Mouse (Mus musculus): ENCODE measurements at regions not wholly inside any gene's neighbourhood (a gene's known extent, or its start where the extent isn't known, plus 50 kb on each side); places are given as distances from the start of the nearest gene placed in this dataset.

- no peak for DNase-seq (ENCODE audit: low spot score)
These were observed 89.1 kb downstream of the Kcnj2 start for GRCm38 (mm10) chr11:111155023-111155422.

GRCm38 (mm10) chr11:111155747-111156146 lies 89.8 kb downstream of the Kcnj2 start:
- DNase-seq (ENCODE audit: low spot score), result no peak

DNA sequence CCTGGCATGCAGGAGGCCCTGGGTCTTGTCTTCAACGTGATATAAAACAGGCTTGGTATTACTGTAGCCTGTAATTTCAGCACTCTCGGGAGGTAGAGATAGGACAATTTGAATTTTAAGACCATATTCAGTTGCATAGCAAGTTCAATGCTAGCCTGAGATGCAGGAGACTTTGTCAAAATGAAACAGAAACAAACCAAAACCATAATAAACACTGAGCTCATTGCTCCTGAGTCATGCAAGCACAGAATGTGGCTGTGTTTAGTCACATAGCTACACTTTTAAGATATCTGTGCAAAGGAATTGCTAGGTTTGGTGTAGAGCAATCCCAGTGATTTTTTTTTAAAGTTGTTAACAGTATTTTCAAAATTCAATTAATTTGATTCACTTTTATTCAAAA lies 93.3 kb downstream of the Kcnj2 start:
- DNase-seq (ENCODE audit: low spot score), result no peak

- no peak for DNase-seq (ENCODE audit: low spot score)
These were observed 98.9 kb downstream of the Kcnj2 start for GRCm38 (mm10) chr11:111164907-111165306.

DNA sequence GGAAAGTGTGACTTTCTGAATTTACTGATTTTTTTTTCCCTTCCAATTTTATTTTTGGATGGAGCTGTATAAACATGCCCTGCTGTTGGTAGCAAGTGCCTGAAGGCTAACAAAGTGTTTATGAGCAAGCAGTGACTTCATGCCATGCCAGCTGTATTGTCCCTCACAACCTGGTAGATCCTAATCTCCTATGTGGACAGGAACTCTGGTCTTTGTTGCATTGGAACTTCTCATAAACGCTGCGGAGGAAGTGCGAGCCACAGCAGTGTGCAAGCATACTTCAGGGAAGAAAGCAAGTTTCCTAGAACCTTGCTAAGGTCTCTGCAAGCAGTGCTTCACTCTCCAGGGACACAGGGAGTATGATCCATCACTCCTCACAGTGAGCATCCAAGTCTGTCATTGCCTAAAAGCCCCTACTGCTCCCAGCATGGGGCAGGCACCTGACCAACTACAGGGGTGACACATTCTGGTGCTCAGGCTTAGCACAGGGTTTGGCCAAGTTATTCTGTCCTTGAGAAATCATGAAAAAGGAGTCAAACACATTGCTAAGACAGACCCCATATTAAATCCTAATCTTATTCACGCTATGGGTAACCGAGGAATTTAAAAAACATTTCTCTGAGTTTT lies 104.3 kb downstream of the Kcnj2 start:
- DNase-seq (ENCODE audit: low spot score), result no peak

- DNase-seq (ENCODE audit: low spot score), result no peak
These were observed 107.6 kb downstream of the Kcnj2 start for GRCm38 (mm10) chr11:111173525-111173924.

DNA sequence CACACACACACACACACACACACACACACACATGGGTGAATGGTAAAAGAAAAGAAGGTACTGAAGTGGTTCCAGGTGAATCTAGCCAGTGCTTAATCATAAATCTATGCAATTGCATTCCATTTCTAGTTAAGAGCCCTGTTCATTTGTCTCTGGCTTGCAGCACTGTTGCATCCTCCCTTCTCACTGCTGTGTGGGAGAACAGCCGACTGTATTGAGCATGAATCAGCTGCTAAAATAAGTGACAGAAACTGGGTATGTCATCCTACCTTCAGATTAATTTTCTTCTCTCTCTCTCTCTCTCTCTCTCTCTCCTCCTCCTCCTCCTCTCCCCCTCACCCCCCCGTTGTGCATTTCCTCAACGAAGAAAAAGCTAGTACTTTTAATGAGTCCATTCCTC lies 109.6 kb downstream of the Kcnj2 start:
- DNase-seq (ENCODE audit: low spot score), result no peak

DNA sequence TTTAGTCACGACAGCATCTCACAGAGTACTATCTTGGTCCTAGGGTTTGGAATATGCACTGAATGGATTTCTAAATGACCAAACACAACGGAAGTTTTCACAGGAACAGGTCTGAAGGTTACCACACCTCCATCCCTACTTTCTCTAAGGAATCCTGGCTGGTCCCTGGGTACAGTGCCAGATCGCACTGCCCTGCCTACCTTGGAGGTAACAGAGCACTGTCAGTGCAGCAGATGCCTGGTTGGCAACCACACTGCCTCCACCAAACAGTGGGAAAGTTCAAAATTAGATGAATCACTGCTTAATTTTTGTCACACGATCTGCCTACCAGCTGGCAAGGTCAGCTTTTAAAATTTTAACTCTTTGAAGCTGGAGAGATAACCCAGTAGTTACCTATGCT lies 111.6 kb downstream of the Kcnj2 start:
- DNase-seq (ENCODE audit: low spot score), result no peak

DNA sequence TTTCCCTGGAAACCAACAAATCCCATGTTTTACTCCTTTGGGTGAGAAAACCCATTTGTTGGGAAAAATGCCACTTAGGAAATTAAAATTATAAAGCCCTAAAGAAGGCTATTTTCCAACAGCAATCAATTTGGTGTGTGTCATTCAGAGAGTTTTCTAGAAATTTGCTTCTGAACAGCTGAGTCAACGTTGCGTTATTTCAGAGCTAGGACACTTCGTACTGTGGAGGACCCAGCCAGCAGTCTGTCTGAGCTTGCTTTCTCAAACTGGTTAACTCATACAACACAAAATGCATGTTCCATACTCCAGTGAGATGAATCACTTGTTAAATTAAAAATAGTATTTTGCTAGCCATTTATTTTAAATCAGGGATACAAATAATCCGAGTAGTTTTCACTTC lies 131.5 kb downstream of the Kcnj2 start:
- DNase-seq (ENCODE audit: low spot score), result no peak

GRCm38 (mm10) chr11:111200512-111200911 lies 134.5 kb downstream of the Kcnj2 start:
- no peak for DNase-seq (ENCODE audit: low spot score)

DNA sequence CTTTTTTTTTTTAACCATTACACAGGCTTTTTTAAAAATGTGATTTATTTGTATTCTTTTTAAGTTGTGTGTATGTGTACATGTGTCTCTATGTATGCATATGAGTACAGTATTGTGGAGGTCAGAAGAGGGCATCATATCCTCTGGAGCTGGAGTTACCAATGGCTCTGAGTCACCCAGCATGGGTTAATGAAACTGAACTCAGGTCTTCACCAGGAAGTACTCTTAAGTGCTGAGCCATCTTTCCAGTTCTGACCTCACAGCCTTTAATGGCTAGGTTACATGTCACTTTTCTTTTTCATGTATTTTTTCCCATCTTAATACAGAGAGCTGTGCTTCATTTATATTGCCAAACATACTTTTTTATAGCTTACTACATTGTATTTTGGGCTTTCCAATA lies 136.8 kb downstream of the Kcnj2 start:
- no peak for DNase-seq (ENCODE audit: low spot score)

GRCm38 (mm10) chr11:111210565-111210964 lies 144.6 kb downstream of the Kcnj2 start:
- no peak for DNase-seq (ENCODE audit: low spot score)

- DNase-seq (ENCODE audit: low spot score), result no peak
These were observed 146.2 kb downstream of the Kcnj2 start for GRCm38 (mm10) chr11:111212038-111212701.

- no peak for DNase-seq (ENCODE audit: low spot score)
These were observed 146.9 kb downstream of the Kcnj2 start for GRCm38 (mm10) chr11:111212702-111213328.

DNA sequence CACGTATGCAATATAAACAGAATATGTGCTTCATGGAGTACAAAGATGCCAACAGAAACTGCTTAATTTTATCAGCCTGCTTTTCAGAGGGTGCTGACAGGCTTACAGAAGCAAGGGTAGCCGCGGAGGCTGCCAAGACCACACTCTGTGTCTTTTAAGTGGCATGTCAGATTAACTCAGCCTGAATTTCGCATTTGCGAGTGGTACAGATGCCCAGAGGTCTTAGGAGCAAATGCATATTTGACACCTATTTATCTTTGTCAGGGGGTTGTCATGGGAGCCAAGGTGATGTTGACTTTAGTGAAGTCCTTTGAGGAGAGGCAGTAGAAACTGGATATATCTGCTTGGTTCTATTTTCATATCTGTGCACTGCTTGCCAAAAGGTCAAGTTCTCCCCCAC lies 149.0 kb downstream of the Kcnj2 start:
- no peak for DNase-seq (ENCODE audit: low spot score)

DNA sequence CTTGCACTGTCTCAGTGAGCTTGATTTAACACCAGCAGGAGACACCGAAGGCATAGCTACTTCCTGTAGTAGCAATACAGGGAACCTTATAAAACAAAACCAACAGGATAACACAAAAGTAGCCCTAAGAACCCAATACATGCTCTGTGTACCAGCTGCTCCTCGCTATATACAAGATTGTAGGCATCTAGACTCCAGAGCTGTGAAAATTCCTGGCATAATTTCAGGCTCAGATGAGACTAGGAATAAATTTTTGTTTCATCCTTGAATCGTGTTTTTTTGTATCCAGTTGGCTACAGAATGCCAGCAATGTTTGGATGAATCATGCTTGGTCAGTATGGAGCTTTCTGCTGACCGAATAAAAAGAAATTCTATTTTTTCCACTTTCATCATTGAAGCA lies 157.9 kb downstream of the Kcnj2 start:
- no peak for DNase-seq (ENCODE audit: low spot score)

- DNase-seq (ENCODE audit: low spot score), result no peak
These were observed 161.3 kb downstream of the Kcnj2 start for GRCm38 (mm10) chr11:111227305-111227704.

DNA sequence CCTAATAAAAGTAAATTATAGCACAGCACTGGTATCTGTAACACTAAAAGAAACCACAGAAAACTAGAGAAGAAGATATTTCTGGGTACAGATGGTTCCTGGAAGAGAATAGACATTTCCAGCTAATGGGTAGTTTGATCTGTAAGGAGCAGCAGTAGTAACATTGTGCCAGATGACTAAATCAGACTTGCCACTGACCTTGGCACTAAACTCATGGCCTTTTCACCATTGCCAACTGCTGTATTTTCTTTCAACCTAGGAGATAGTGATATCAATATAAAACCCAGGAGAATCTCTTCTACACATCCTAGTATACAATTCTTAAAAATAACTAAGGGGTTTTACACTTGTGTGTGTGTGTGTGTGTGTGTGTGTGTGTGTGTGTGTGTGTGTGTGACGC lies 170.8 kb downstream of the Kcnj2 start:
- no peak for DNase-seq (ENCODE audit: low spot score)

- DNase-seq (ENCODE audit: low spot score), result no peak
These were observed 173.8 kb downstream of the Kcnj2 start for GRCm38 (mm10) chr11:111239784-111240183.

DNA sequence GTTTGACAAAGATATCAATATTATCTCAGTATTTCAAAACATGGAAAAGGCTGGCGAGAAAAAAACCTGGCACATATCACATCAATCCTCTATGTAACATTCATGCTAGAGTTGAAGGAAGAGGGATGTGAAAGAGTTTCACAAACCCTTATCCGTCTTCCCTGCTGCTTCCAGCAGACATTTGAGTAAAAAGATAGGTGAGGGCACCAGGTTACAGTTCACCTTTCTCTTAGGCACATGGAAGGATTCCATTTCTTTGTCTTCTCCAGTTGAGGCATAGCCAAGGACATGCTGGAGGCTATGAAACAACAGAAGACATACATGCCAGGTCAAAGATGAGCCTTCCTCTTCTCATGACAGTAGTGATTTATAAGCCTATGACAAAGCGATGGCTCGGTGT lies 186.3 kb downstream of the Kcnj2 start:
- DNase-seq (ENCODE audit: low spot score), result no peak

GRCm38 (mm10) chr11:111256596-111256995 lies 190.6 kb downstream of the Kcnj2 start:
- DNase-seq (ENCODE audit: low spot score), result no peak

- no peak for DNase-seq (ENCODE audit: low spot score)
These were observed 194.9 kb downstream of the Kcnj2 start for GRCm38 (mm10) chr11:111260691-111261383.

- no peak for DNase-seq (ENCODE audit: low spot score)
These were observed 207.7 kb downstream of the Kcnj2 start for GRCm38 (mm10) chr11:111273651-111274050.

All from adipocyte (in vitro differentiated cells).